Mouse (Mus musculus) adrenal gland, postnatal 36 days (tissue): ENCODE measurements around the gene St7. TPM values are rescaled to one million over a fixed set of nuclear protein-coding genes. Genes with fewer than 3 reads are reported as not detected.
A peak's percentile ranks its signal among the peaks of the same experiment; 100 is the strongest.

ENCODE experiments used
- DNase-seq, 2 experiments: peaks; one replicate each; pipeline ENCODE4 v3.0.0; 2021; ENCODE audit warnings: mixed read lengths in 1 of 2
- total RNA-seq, 2 experiments: library from RNA; stranded (reverse); gene quantifications; 2 replicates each; pipeline ENCODE4 v1.2.3; 2021

St7 gene
- total RNA-seq, 2 experiments from 2014 or later: 23.9 to 30.1 TPM

- DNase-seq: no peak
Measured at GRCm38 (mm10) chr6:17763963-17764659, 71.4 kb downstream of the St7 start.

- no peak for DNase-seq
Measured at GRCm38 (mm10) chr6:17764660-17764998, 71.9 kb downstream of the St7 start.

- DNase-seq: no peak
Measured at GRCm38 (mm10) chr6:17769972-17770644, 77.4 kb downstream of the St7 start.

GRCm38 (mm10) chr6:17770645-17771345 is 78.1 kb downstream of the St7 start:
- DNase-seq: no peak

GRCm38 (mm10) chr6:17771456-17771855 is 78.7 kb downstream of the St7 start:
- DNase-seq: peak; percentile 9 to 12

GRCm38 (mm10) chr6:17772514-17772913 is 79.8 kb downstream of the St7 start:
- DNase-seq: peak in 1 of 2 experiments; percentile 24

- DNase-seq: no peak
Measured at GRCm38 (mm10) chr6:17776041-17776440, 83.3 kb downstream of the St7 start.

GRCm38 (mm10) chr6:17777018-17777799 is 84.5 kb downstream of the St7 start:
- no peak for DNase-seq

- no peak for DNase-seq
Measured at GRCm38 (mm10) chr6:17778648-17779202, 86.0 kb downstream of the St7 start.

- no peak for DNase-seq
Measured at GRCm38 (mm10) chr6:17783511-17783910, 90.8 kb downstream of the St7 start.

GRCm38 (mm10) chr6:17784523-17784922 is 91.8 kb downstream of the St7 start:
- no peak for DNase-seq

- no peak for DNase-seq
Measured at GRCm38 (mm10) chr6:17785248-17785647, 92.5 kb downstream of the St7 start.

GRCm38 (mm10) chr6:17787810-17788209 is 95.1 kb downstream of the St7 start:
- no peak for DNase-seq

GRCm38 (mm10) chr6:17790251-17790650 is 97.5 kb downstream of the St7 start:
- no peak for DNase-seq

- DNase-seq: peak; percentile 16 to 20
Measured at GRCm38 (mm10) chr6:17793471-17793870, 100.7 kb downstream of the St7 start.

- DNase-seq: no peak
Measured at GRCm38 (mm10) chr6:17797271-17797713, 104.6 kb downstream of the St7 start.

- no peak for DNase-seq
Measured at GRCm38 (mm10) chr6:17800694-17801093, 108.0 kb downstream of the St7 start.

GRCm38 (mm10) chr6:17804468-17804867 is 111.7 kb downstream of the St7 start:
- DNase-seq: no peak

GRCm38 (mm10) chr6:17806569-17806968 is 113.8 kb downstream of the St7 start:
- DNase-seq: no peak

GRCm38 (mm10) chr6:17811063-17811462 is 118.3 kb downstream of the St7 start:
- no peak for DNase-seq

- no peak for DNase-seq
Measured at GRCm38 (mm10) chr6:17811531-17811930, 118.8 kb downstream of the St7 start.

- DNase-seq: no peak
Measured at GRCm38 (mm10) chr6:17814074-17814649, 121.4 kb downstream of the St7 start.
